Mouse (Mus musculus) hindbrain, embryonic 13.5 days (tissue): Measurements from ENCODE around the gene Tmem253. TPM values are rescaled to one million over a fixed set of nuclear protein-coding genes. Genes with fewer than 3 reads are reported as not detected.

Source experiments
- ATAC-seq: fragments of 200-750 bp; cut with Nextera tagmentation; 2 replicates; pipeline ENCODE4 v1.8.0; 2017; ENCODE audit warnings: moderate TSS enrichment; ENCODE audit not compliant: low FRiP score
- H3K27ac ChIP-seq: fragments of 300-500 bp; sonication (generic); 2 replicates; pipeline ENCODE4 v1.5.1; 2015; ENCODE audit warnings: inconsistent platforms, mild to moderate bottlenecking, moderate library complexity
- H3K27me3 ChIP-seq: fragments of 300-500 bp; sonication (generic); 2 replicates; pipeline ENCODE4 v1.6.1; 2015; ENCODE audit warnings: mild to moderate bottlenecking, inconsistent platforms
- H3K36me3 ChIP-seq: fragments of 300-500 bp; sonication (generic); 2 replicates; pipeline ENCODE4 v1.6.1; 2015; ENCODE audit warnings: mild to moderate bottlenecking, inconsistent platforms
- H3K4me1 ChIP-seq: fragments of 300-500 bp; sonication (generic); replicated peaks from 2 replicates; pipeline ENCODE4 v1.6.1; 2015; ENCODE audit warnings: inconsistent platforms
- H3K4me2 ChIP-seq: fragments of 300-500 bp; sonication (generic); 2 replicates; pipeline ENCODE4 v1.6.1; 2015; ENCODE audit warnings: inconsistent platforms, mild to moderate bottlenecking, moderate library complexity
- H3K4me3 ChIP-seq: fragments of 300-500 bp; sonication (generic); 2 replicates; pipeline ENCODE4 v1.5.1; 2015; ENCODE audit warnings: mild to moderate bottlenecking, inconsistent platforms
- H3K9ac ChIP-seq: fragments of 300-500 bp; sonication (generic); 2 replicates; pipeline ENCODE4 v1.6.1; 2015; ENCODE audit warnings: mild to moderate bottlenecking, inconsistent platforms
- H3K9me3 ChIP-seq: fragments of 300-500 bp; sonication (generic); 2 replicates; pipeline ENCODE4 v1.6.1; 2016; ENCODE audit warnings: inconsistent platforms
- WGBS: fragments of 180-500 bp; shearing (Covaris S2); methylation state at CpG from one replicate; pipeline ENCODE4 v1.1.7; 2015; 5-methylcytosine and 5-hydroxymethylcytosine counted together
- polyA plus RNA-seq: library from polyadenylated mRNA; unstranded; fragments of >200 nt; fragmentation: Nextera tagmentation; extraction: Ambion mirVana; gene quantifications from 2 replicates; pipeline ENCODE4 v1.2.1, GENCODE M21; 2015

Gene Tmem253
- polyA plus RNA-seq, 1 experiment from 2014 or later: 0.84 TPM

GRCm38 (mm10) chr14:52018248-52019050 lies 3.0 kb downstream of the Tmem253 start:
- Histone ChIP-seq H3K4me3 (peak overlapping the region; percentile 69), H3K4me1 (peaks cover 62% of the 10 kb centered on the region)

GRCm38 (mm10) chr14:52019051-52019589 lies 3.7 kb downstream of the Tmem253 start:
- no peaks in the 10 kb centered on the region for H3K27me3 ChIP-seq
- no peaks in the 10 kb centered on the region for H3K9me3 ChIP-seq
- H3K4me3 ChIP-seq: peak overlapping the region; percentile 69
- H3K4me1 ChIP-seq: peaks cover 60% of the 10 kb centered on the region
- no peaks in the 10 kb centered on the region for H3K36me3 ChIP-seq
- peak overlapping the region; percentile 69 for H3K4me2 ChIP-seq
- no peak for ATAC-seq
- H3K9ac ChIP-seq: peak overlapping the region; percentile 94
- H3K27ac ChIP-seq: peak overlapping the region; percentile 99
- 35% methylated on average over 12 of the region's 12 CpGs for WGBS

More at GRCm38 (mm10) chr14:52018248-52019050, 3.0 kb downstream of the Tmem253 start:
- Histone ChIP-seq H3K9ac (peak overlapping the region; percentile 94), H3K36me3 (no peaks in the 10 kb centered on the region), H3K9me3 (no peaks in the 10 kb centered on the region), H3K27ac (peak overlapping the region; percentile 99), H3K27me3 (no peaks in the 10 kb centered on the region), H3K4me2 (peak overlapping the region; percentile 69)
- ATAC-seq: no peak
- WGBS: 88% methylated on average over 15 of the region's 15 CpGs

- WGBS: under 1% methylated on average over 70 of the region's 74 CpGs
- Histone ChIP-seq H3K4me2 (peak overlapping the region; percentile 69), H3K4me3 (peak overlapping the region; percentile 69), H3K9me3 (no peaks in the 10 kb centered on the region), H3K36me3 (no peaks in the 10 kb centered on the region), H3K4me1 (peaks cover 60% of the 10 kb centered on the region), H3K9ac (peak overlapping the region; percentile 94), H3K27ac (peak overlapping the region; percentile 99), H3K27me3 (no peaks in the 10 kb centered on the region)
- peak; percentile 92 for ATAC-seq
These were observed 4.3 kb downstream of the Tmem253 start for GRCm38 (mm10) chr14:52019590-52020340.

GRCm38 (mm10) chr14:52020486-52021137 lies 5.2 kb downstream of the Tmem253 start, which contains the start of gene Zfp219:
TSS of gene Zfp219 (minus strand) at chr14:52020733.
- 8% methylated on average over 15 of the region's 15 CpGs for WGBS
- Histone ChIP-seq H3K36me3 (no peaks in the 10 kb centered on the region), H3K27ac (peak within 1 kb of the TSS; percentile 99), H3K4me1 (peaks cover 52% of the 10 kb centered on the region), H3K9ac (peak within 1 kb of the TSS; percentile 94), H3K4me3 (peak within 1 kb of the TSS; percentile 69), H3K4me2 (peak within 1 kb of the TSS; percentile 69), H3K9me3 (no peaks in the 10 kb centered on the region), H3K27me3 (no peaks in the 10 kb centered on the region)
- peak; percentile 65 for ATAC-seq

GRCm38 (mm10) chr14:52021138-52021529 lies 5.7 kb downstream of the Tmem253 start:
- no peaks in the 10 kb centered on the region for H3K27me3 ChIP-seq
- H3K9me3 ChIP-seq: no peaks in the 10 kb centered on the region
- H3K4me3 ChIP-seq: peak overlapping the region; percentile 69; the same call in 1 of the 2 replicates
- peak overlapping the region; percentile 94; the same call in 1 of the 2 replicates for H3K9ac ChIP-seq
- ATAC-seq: no peak
- H3K36me3 ChIP-seq: no peaks in the 10 kb centered on the region
- peaks cover 47% of the 10 kb centered on the region for H3K4me1 ChIP-seq
- H3K4me2 ChIP-seq: peak overlapping the region; percentile 69
- H3K27ac ChIP-seq: peak overlapping the region; percentile 99
- 67% methylated on average over 4 of the region's 4 CpGs for WGBS

GRCm38 (mm10) chr14:52021568-52022212 lies 6.2 kb downstream of the Tmem253 start:
- Histone ChIP-seq H3K27ac (no peak overlapping the region), H3K9ac (no peak overlapping the region), H3K9me3 (no peaks in the 10 kb centered on the region), H3K4me3 (no peak overlapping the region), H3K4me2 (no peak overlapping the region), H3K36me3 (no peaks in the 10 kb centered on the region), H3K4me1 (peaks cover 41% of the 10 kb centered on the region), H3K27me3 (no peaks in the 10 kb centered on the region)
- 90% methylated on average over 8 of the region's 8 CpGs for WGBS
- ATAC-seq: no peak

- Histone ChIP-seq H3K9ac (0 out of 2 replicates have a peak overlapping the region, but pooled peaks have one; percentile 11), H3K4me3 (0 out of 2 replicates have a peak overlapping the region, but pooled peaks have one; percentile 13), H3K4me1 (peaks cover 38% of the 10 kb centered on the region), H3K36me3 (no peaks in the 10 kb centered on the region), H3K9me3 (no peaks in the 10 kb centered on the region), H3K27me3 (no peaks in the 10 kb centered on the region), H3K27ac (0 out of 2 replicates have a peak overlapping the region, but pooled peaks have one; percentile 66), H3K4me2 (peak overlapping the region; percentile 47)
- WGBS: 59% methylated on average over 3 of the region's 3 CpGs
- no peak for ATAC-seq
These were observed 6.8 kb downstream of the Tmem253 start for GRCm38 (mm10) chr14:52022244-52022708.

- ATAC-seq: no peak
- Histone ChIP-seq H3K9ac (peak overlapping the region; percentile 58; the same call in 1 of the 2 replicates), H3K4me1 (peaks cover 38% of the 10 kb centered on the region), H3K4me3 (peak overlapping the region; percentile 13), H3K4me2 (peak overlapping the region; percentile 47), H3K9me3 (no peaks in the 10 kb centered on the region), H3K36me3 (no peaks in the 10 kb centered on the region), H3K27me3 (no peaks in the 10 kb centered on the region), H3K27ac (peak overlapping the region; percentile 66)
- WGBS: 5% methylated on average over 23 of the region's 23 CpGs
These were observed 7.4 kb downstream of the Tmem253 start for GRCm38 (mm10) chr14:52022709-52023459.

GRCm38 (mm10) chr14:52024133-52024532 lies 8.7 kb downstream of the Tmem253 start:
- no peak for ATAC-seq
- Histone ChIP-seq H3K9me3 (no peaks in the 10 kb centered on the region), H3K4me2 (no peak overlapping the region), H3K27ac (no peak overlapping the region), H3K27me3 (no peaks in the 10 kb centered on the region), H3K4me1 (peaks cover 27% of the 10 kb centered on the region), H3K4me3 (no peak overlapping the region), H3K36me3 (no peaks in the 10 kb centered on the region), H3K9ac (peak overlapping the region; percentile 58; the same call in 1 of the 2 replicates)
- WGBS: 87% methylated on average over 2 of the region's 2 CpGs

GRCm38 (mm10) chr14:52026342-52026741 lies 10.9 kb downstream of the Tmem253 start:
- no peak overlapping the region for H3K4me3 ChIP-seq
- H3K4me2 ChIP-seq: no peak overlapping the region
- H3K36me3 ChIP-seq: no peaks in the 10 kb centered on the region
- H3K27ac ChIP-seq: no peak overlapping the region
- H3K4me1 ChIP-seq: peaks cover 17% of the 10 kb centered on the region
- H3K9me3 ChIP-seq: no peaks in the 10 kb centered on the region
- WGBS: 92% methylated on average over 4 of the region's 4 CpGs
- ATAC-seq: no peak
- no peak overlapping the region for H3K9ac ChIP-seq
- H3K27me3 ChIP-seq: no peaks in the 10 kb centered on the region

- Histone ChIP-seq H3K27ac (no peak overlapping the region), H3K36me3 (no peaks in the 10 kb centered on the region), H3K27me3 (no peaks in the 10 kb centered on the region), H3K9ac (no peak overlapping the region), H3K4me1 (no peaks in the 10 kb centered on the region), H3K4me2 (no peak overlapping the region), H3K4me3 (no peak overlapping the region), H3K9me3 (no peaks in the 10 kb centered on the region)
- WGBS: 95% methylated on average over 6 of the region's 6 CpGs
- ATAC-seq: no peak
These were observed 20.5 kb downstream of the Tmem253 start for GRCm38 (mm10) chr14:52035926-52036325.
